Comparison of ENCODE assay signal across 18 mouse cellular contexts in the genomic region with DNA sequence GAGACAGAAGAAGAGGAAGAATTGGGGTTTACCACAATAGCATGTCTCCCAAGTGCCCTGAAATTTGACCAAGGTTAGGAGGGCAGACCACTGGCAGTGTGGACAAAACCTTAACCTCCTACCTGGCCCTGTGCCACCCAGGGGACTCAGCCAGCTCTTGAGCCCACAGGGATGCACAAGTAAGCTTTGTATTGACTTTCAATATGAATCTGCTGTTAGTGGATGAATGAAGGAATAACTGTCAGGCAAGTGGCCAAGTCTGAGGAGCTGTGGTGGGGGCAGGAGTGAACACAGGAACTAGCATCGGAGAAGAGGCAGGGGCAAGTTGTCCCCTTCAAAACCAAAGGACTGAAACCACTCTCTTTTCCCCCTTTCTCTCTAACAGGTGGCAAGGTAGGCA. TPM values are rescaled to one million over a fixed set of nuclear protein-coding genes. Genes with fewer than 3 reads are reported as not detected.
A peak's percentile ranks its signal among the peaks of the same experiment; 100 is the strongest.
DNase-seq lines count a peak whose midpoint lies in the region; ATAC-seq lines count a peak whose summit lies in the region.
"Had no signal": no experiment of that assay in that cellular context is flagged by ENCODE, and none has a peak within 500 bp of the region (broad histone marks: within the 10 kb centered on the region; RNA-seq: fewer than 3 reads in every experiment).

No protein-coding gene starts in this region.

- ATAC-seq in megakaryocyte progenitor cell, adult 5-6 weeks (replicated peaks; ENCODE audit: poor library complexity), result 0 out of 2 replicates have a peak, but pooled peaks have one; percentile 7
- ATAC-seq: midbrain, embryonic 15.5 days had no signal

- peak; percentile 50 for DNase-seq in cerebellum, adult 11 months
- DNase-seq in cerebellum, postnatal 4 days (ENCODE audit: low spot score in 2 of 2), result no peak
- DNase-seq in layer of hippocampus, adult 9-11 months, result peak; percentile 50
- no peak for DNase-seq in layer of hippocampus, postnatal 25 days (ENCODE audit: extremely low spot score in 1 of 2, low spot score in 1 of 2)
- peak; percentile 63 for DNase-seq in right cerebral cortex, adult 18-20 months
- DNase-seq in right cerebral cortex, postnatal 14 days, result no peak
- no peak for DNase-seq in embryonic facial prominence, embryonic 10.5 days (ENCODE audit: low spot score)
- DNase-seq: gastrocnemius, postnatal 10 days; kidney, adult 8-10 months; lung, adult 18-20 months had no signal

- H3K36me3 ChIP-seq in embryonic facial prominence, embryonic 10.5 days (replicated peaks), result no peaks in the 10 kb centered on the region
- H3K36me3 ChIP-seq: heart, embryonic 12.5 days; hindbrain, embryonic 15.5 days; midbrain, embryonic 15.5 days; neural tube, embryonic 12.5 days had no signal

- no peak overlapping the region for H3K4me3 ChIP-seq in embryonic facial prominence, embryonic 10.5 days
- H3K4me3 ChIP-seq: heart, embryonic 12.5 days; hindbrain, embryonic 15.5 days; midbrain, embryonic 15.5 days; neural tube, embryonic 12.5 days had no signal

- 80% methylated on average over 1 of the region's 1 CpGs for WGBS in embryonic facial prominence, embryonic 10.5 days

- peaks cover 30% of the 10 kb centered on the region for H3K27me3 ChIP-seq in embryonic facial prominence, embryonic 10.5 days (replicated peaks; ENCODE audit: low read depth, poor library complexity, severe bottlenecking)
- H3K27me3 ChIP-seq: hindbrain, embryonic 15.5 days; midbrain, embryonic 15.5 days had no signal

- peaks cover 14% of the 10 kb centered on the region for H3K4me1 ChIP-seq in embryonic facial prominence, embryonic 10.5 days

- no peaks in the 10 kb centered on the region for H3K9me3 ChIP-seq in embryonic facial prominence, embryonic 10.5 days
- H3K9me3 ChIP-seq: heart, embryonic 12.5 days; hindbrain, embryonic 15.5 days; midbrain, embryonic 15.5 days; neural tube, embryonic 12.5 days had no signal

- no peak overlapping the region for H3K27ac ChIP-seq in embryonic facial prominence, embryonic 10.5 days (replicated peaks)
- H3K27ac ChIP-seq: midbrain, embryonic 15.5 days; neural tube, embryonic 12.5 days had no signal

RNA-seq across cellular contexts. Expression of gene Phgr1, which starts 2.8 kb away (rescaled TPM):
- not detected for total RNA-seq in layer of hippocampus, postnatal 25 days (2021)
- not detected in 2 replicates for total RNA-seq in megakaryocyte progenitor cell, adult 5-6 weeks (2015)
- total RNA-seq in megakaryocyte progenitor cell, adult 5-6 weeks (2017), result not detected in 2 replicates
- not detected in 2 replicates for polyA plus RNA-seq in embryonic facial prominence, embryonic 10.5 days (2016; fragmentation: Nextera tagmentation; extraction: Ambion mirVana)
- total RNA-seq: ES-E14; gastrocnemius, postnatal 10 days; layer of hippocampus, adult 18-20 months had no signal
- polyA plus RNA-seq: heart, embryonic 12.5 days; hindbrain, embryonic 15.5 days; limb, embryonic 14.5 days; midbrain, embryonic 15.5 days; neural tube, embryonic 12.5 days had no signal

RNA-seq across cellular contexts. Expression of gene Disp2, which starts 4.1 kb away (rescaled TPM):
- 100 to 1,000 TPM; 255 to 263 TPM for total RNA-seq in layer of hippocampus, postnatal 25 days (2021)
- not detected in 2 replicates for total RNA-seq in megakaryocyte progenitor cell, adult 5-6 weeks (2015)
- not detected in 2 replicates for total RNA-seq in megakaryocyte progenitor cell, adult 5-6 weeks (2017)
- 1.2 and 1.4 TPM in 2 replicates for polyA plus RNA-seq in embryonic facial prominence, embryonic 10.5 days (2016; fragmentation: Nextera tagmentation; extraction: Ambion mirVana)

RNA-seq across cellular contexts. Expression of gene Ccdc9b, which starts 12.9 kb away (rescaled TPM):
- 1 to 10 TPM; 4.9 to 6.7 TPM for total RNA-seq in layer of hippocampus, postnatal 25 days (2021)
- 0.07 and 0.25 TPM in 2 replicates for total RNA-seq in megakaryocyte progenitor cell, adult 5-6 weeks (2015)
- 0.42 and 0.47 TPM in 2 replicates for total RNA-seq in megakaryocyte progenitor cell, adult 5-6 weeks (2017)
- 0.29 and 0.41 TPM in 2 replicates for polyA plus RNA-seq in embryonic facial prominence, embryonic 10.5 days (2016; fragmentation: Nextera tagmentation; extraction: Ambion mirVana)

RNA-seq across cellular contexts. Expression of gene Inafm2, which starts 29.8 kb away (rescaled TPM):
- total RNA-seq in layer of hippocampus, postnatal 25 days (2021), result 10 to 100 TPM; 58.3 to 64.5 TPM
- total RNA-seq in megakaryocyte progenitor cell, adult 5-6 weeks (2015), result 27.9 and 29.6 TPM in 2 replicates
- 17.9 and 20.3 TPM in 2 replicates for total RNA-seq in megakaryocyte progenitor cell, adult 5-6 weeks (2017)
- 15.8 and 16.8 TPM in 2 replicates for polyA plus RNA-seq in embryonic facial prominence, embryonic 10.5 days (2016; fragmentation: Nextera tagmentation; extraction: Ambion mirVana)

RNA-seq across cellular contexts. Expression of gene Knstrn, which starts 38.4 kb away (rescaled TPM):
- total RNA-seq in layer of hippocampus, postnatal 25 days (2021), result 1 to 10 TPM; 1.7 to 2.1 TPM
- 50.8 and 55.8 TPM in 2 replicates for total RNA-seq in megakaryocyte progenitor cell, adult 5-6 weeks (2015)
- total RNA-seq in megakaryocyte progenitor cell, adult 5-6 weeks (2017), result 215 and 245 TPM in 2 replicates
- polyA plus RNA-seq in embryonic facial prominence, embryonic 10.5 days (2016; fragmentation: Nextera tagmentation; extraction: Ambion mirVana), result 149 and 150 TPM in 2 replicates

Comparison
In these comparisons a context has a peak if more than half of its experiments do, and no peak if none do; other contexts are left out.
1. DNase-seq: peak in cerebellum, adult 11 months (single experiment), layer of hippocampus, adult 9-11 months (single experiment) and right cerebral cortex, adult 18-20 months (single experiment); none in cerebellum, postnatal 4 days (0 of 2), layer of hippocampus, postnatal 25 days (0 of 2), right cerebral cortex, postnatal 14 days (single experiment) and embryonic facial prominence, embryonic 10.5 days (single experiment).
2. RNA of gene Disp2, which starts 4.1 kb away (total RNA-seq): 255 to 263 TPM in layer of hippocampus, postnatal 25 days; not detected in megakaryocyte progenitor cell, adult 5-6 weeks; every median in the first group is over 100 times any median in the second.